Mouse (Mus musculus): Measurements from ENCODE around the gene Slit3.

Slit3 gene

GRCm38 (mm10) chr11:35505817-35506216, 384.8 kb downstream of the Slit3 start:
- DNase-seq (ENCODE audit: low read depth in 1 of 2, low spot score in 2 of 2), result no peak

GRCm38 (mm10) chr11:35507781-35508390, 386.9 kb downstream of the Slit3 start:
- no peak for DNase-seq (ENCODE audit: low read depth in 1 of 2, low spot score in 2 of 2)

DNA sequence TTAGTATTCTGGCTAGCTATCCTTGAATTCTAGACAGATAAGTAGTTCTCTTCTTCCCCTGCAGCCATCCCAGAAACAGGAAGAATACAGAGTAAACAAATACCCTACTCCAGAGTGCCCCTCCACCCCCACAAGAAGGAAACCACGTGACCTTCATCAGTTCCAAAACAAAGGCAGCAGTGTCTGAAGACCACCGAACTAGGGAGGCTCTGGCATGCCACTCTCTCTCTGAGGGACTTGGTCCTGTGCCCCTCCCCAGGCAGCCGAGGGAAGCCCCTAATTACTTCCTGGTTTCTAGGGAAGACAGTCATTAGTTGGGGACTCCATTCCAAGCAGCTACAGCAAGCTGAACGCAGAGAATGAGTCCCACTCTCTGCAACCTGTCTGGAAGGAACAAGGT, 391.7 kb downstream of the Slit3 start:
- DNase-seq (ENCODE audit: low read depth in 1 of 2, low spot score in 2 of 2), result no peak

- DNase-seq (ENCODE audit: low read depth in 1 of 2, low spot score in 2 of 2), result no peak
Observed at GRCm38 (mm10) chr11:35513343-35513742, 392.3 kb downstream of the Slit3 start.

DNA sequence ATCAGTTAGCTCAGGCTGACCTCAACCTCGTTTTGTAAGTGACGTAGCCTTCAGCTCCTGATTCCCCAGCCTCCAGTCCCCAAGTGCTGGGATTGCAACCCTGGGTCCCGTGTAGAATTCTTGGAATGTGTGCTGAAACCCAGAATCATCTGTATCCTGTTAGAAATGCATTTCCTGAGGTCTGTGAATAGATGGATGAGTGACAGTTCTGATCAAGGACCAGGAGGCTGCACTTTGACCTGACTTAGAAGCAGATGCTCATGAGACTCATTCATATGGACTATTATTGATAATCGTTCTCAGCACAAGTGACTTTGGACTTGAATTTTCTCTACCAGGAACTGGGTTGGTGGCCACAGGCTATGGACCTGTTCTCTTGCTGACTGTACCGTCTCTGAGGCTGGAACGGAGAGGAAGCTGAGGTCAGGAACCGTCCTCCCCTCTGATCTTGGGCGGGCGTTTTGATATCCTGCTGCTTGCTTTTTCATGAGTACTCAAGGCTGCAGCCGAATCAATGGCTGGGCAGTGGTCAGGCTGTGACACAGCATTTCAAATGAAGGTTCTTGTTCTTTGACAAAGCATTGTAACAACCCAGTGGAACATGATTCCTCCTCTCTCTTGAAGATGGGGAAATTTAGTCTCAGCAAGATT, 401.9 kb downstream of the Slit3 start:
- no peak for DNase-seq (ENCODE audit: low read depth in 1 of 2, low spot score in 2 of 2)

GRCm38 (mm10) chr11:35523773-35524172, 402.7 kb downstream of the Slit3 start:
- no peak for DNase-seq (ENCODE audit: low read depth in 1 of 2, low spot score in 2 of 2)

DNA sequence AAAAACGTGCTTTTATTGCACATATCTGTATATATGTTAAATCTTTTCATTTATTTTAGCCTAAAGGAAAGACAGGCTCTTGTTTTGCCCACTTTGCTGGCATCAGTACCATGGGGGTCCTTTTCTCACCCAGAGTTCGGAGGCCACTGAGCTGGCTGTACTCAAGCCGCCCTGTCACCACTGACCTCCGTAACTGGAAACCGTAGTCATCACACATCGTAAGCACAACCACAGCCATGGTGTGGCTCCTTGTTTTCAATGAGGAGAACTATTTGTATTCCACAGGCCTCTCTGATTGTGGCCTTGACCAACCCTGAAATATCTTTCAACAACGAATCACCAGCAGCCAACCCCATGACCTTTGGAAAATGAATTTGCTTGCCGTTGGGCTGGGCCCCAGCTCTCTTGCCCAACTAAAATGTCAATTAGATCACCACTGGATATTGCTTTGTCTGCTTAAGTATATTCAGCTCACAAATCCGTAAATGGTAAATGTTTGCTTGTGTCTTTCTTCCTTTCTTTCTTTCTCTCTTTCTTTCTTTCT, 405.3 kb downstream of the Slit3 start:
- no peak for DNase-seq (ENCODE audit: low read depth in 1 of 2, low spot score in 2 of 2)

- DNase-seq (ENCODE audit: low read depth in 1 of 2, low spot score in 2 of 2), result no peak
Observed at GRCm38 (mm10) chr11:35527816-35528462, 406.9 kb downstream of the Slit3 start.

- no peak for DNase-seq (ENCODE audit: low read depth in 1 of 2, low spot score in 2 of 2)
Observed at GRCm38 (mm10) chr11:35535027-35535426, 414.0 kb downstream of the Slit3 start.

GRCm38 (mm10) chr11:35537128-35538088, 416.4 kb downstream of the Slit3 start:
- DNase-seq (ENCODE audit: low read depth in 1 of 2, low spot score in 2 of 2), result no peak

- no peak for DNase-seq (ENCODE audit: low read depth in 1 of 2, low spot score in 2 of 2)
Observed at GRCm38 (mm10) chr11:35542731-35543130, 421.7 kb downstream of the Slit3 start.

- no peak for DNase-seq (ENCODE audit: low read depth in 1 of 2, low spot score in 2 of 2)
Observed at GRCm38 (mm10) chr11:35544112-35545064, 423.4 kb downstream of the Slit3 start.

DNA sequence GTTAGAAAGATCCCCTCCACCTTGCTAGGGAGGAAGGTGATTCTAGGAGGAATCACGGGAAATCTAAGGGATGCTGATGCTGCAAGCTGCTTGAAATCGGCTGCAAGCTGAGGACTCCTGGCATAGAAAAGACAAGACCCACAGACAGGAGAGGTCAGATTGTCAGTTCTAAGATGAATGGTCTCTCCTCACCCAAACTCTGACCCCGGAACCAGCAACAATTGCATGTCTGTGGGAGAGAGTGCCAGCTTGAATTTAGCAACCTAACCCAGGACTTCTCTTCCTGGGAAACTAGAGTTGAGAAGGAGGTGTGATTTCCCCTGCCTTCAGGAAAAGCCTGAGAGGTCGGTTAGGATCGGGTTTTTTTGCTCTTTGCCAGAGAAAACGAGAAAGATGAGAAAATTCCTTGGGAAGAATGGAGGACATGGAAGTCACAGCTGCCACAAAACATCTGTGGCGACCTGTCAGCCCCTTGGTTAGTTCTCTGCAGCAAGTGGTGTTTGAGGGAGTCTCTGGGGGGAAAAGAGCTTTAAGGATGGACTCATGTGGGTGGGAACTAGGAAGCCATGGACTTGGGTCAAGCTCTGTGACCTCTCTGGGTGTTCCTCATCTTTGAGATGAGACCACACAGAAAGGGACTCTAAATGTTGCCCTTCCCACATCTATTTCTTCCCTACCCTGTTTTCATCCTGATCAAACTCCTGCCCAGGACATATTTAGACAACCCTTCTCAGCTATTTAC, 425.2 kb downstream of the Slit3 start:
- DNase-seq (ENCODE audit: low read depth in 1 of 2, low spot score in 2 of 2), result no peak

GRCm38 (mm10) chr11:35550036-35550435, 429.0 kb downstream of the Slit3 start:
- no peak for DNase-seq (ENCODE audit: low read depth in 1 of 2, low spot score in 2 of 2)

- DNase-seq (ENCODE audit: low read depth in 1 of 2, low spot score in 2 of 2), result no peak
Observed at GRCm38 (mm10) chr11:35556192-35556591, 435.2 kb downstream of the Slit3 start.

DNA sequence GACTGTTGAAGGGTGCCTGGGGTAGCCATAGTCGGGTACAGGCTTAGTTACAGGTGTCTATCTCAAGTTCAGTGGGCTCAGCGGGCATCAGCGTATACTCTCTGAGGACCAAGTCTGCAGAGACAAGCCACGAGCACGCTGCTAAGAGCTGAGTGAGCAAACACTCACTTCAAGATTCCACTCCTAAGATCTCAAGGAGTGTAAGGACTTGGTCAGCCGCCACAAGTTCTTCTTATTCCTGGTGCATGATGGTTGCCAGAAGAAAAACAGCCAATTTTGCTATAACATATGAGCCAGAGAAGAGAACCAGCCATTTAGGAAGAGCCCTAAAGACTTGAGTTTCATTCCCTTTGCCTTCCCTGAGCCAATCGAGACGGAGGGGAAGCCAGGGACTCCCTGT, 436.5 kb downstream of the Slit3 start:
- no peak for DNase-seq (ENCODE audit: low read depth in 1 of 2, low spot score in 2 of 2)

DNA sequence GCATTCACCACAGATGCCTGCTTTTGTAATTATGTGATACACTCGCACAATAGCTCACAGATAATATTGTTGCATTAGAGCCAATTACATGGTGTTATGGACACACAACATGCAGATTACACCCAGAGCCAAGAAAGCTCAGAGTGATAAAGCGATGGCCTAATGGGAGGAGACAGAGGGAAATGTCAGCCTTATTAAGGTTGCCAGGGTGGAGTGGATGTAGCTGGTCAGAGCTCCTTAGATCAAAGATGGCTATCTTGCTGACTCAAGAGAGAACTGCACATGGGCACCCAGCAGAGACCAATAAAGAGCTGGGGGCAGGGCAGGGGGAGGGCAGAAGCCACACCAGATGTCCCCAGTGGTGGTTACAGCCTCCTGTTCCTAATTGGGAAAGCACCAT, 437.3 kb downstream of the Slit3 start:
- no peak for DNase-seq (ENCODE audit: low read depth in 1 of 2, low spot score in 2 of 2)

- DNase-seq (ENCODE audit: low read depth in 1 of 2, low spot score in 2 of 2), result no peak
Observed at GRCm38 (mm10) chr11:35559386-35559785, 438.4 kb downstream of the Slit3 start.

DNA sequence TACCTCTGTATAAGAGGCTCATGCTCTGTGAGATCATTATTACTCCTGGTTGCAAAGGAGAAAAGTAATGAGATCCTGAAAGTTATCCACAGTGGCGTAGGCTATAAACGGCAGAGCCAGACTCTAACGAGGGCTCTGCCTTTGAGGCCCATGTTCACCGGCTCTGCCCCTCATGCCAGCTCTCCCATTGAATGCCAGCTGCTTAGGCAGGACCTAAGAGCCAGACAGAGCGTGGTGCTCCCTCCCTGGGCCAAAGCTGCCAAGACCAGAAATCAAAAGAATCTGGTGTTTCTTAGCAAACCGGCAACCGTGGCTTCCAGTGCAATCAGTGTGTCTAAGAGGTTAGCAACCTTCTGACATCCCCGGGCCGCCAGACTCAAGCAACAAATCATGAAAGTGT, 440.7 kb downstream of the Slit3 start:
- DNase-seq (ENCODE audit: low read depth in 1 of 2, low spot score in 2 of 2), result no peak

Measured in monocyte, adult 2 months (primary cell).